Mouse (Mus musculus) hindbrain, embryonic 13.5 days (tissue): ENCODE results near the gene Duox1. TPM values are rescaled to one million over a fixed set of nuclear protein-coding genes. Genes with fewer than 3 reads are reported as not detected.

Source experiments
- ATAC-seq: fragments of 200-750 bp; cut with Nextera tagmentation; 2 replicates; pipeline ENCODE4 v1.8.0; 2017; ENCODE audit warnings: moderate TSS enrichment; ENCODE audit not compliant: low FRiP score
- H3K27ac ChIP-seq: fragments of 300-500 bp; sonication (generic); 2 replicates; pipeline ENCODE4 v1.5.1; 2015; ENCODE audit warnings: inconsistent platforms, mild to moderate bottlenecking, moderate library complexity
- H3K27me3 ChIP-seq: fragments of 300-500 bp; sonication (generic); 2 replicates; pipeline ENCODE4 v1.6.1; 2015; ENCODE audit warnings: mild to moderate bottlenecking, inconsistent platforms
- H3K36me3 ChIP-seq: fragments of 300-500 bp; sonication (generic); 2 replicates; pipeline ENCODE4 v1.6.1; 2015; ENCODE audit warnings: mild to moderate bottlenecking, inconsistent platforms
- H3K4me1 ChIP-seq: fragments of 300-500 bp; sonication (generic); replicated peaks from 2 replicates; pipeline ENCODE4 v1.6.1; 2015; ENCODE audit warnings: inconsistent platforms
- H3K4me2 ChIP-seq: fragments of 300-500 bp; sonication (generic); 2 replicates; pipeline ENCODE4 v1.6.1; 2015; ENCODE audit warnings: inconsistent platforms, mild to moderate bottlenecking, moderate library complexity
- H3K4me3 ChIP-seq: fragments of 300-500 bp; sonication (generic); 2 replicates; pipeline ENCODE4 v1.5.1; 2015; ENCODE audit warnings: mild to moderate bottlenecking, inconsistent platforms
- H3K9ac ChIP-seq: fragments of 300-500 bp; sonication (generic); 2 replicates; pipeline ENCODE4 v1.6.1; 2015; ENCODE audit warnings: mild to moderate bottlenecking, inconsistent platforms
- H3K9me3 ChIP-seq: fragments of 300-500 bp; sonication (generic); 2 replicates; pipeline ENCODE4 v1.6.1; 2016; ENCODE audit warnings: inconsistent platforms
- WGBS: fragments of 180-500 bp; shearing (Covaris S2); methylation state at CpG from one replicate; pipeline ENCODE4 v1.1.7; 2015; 5-methylcytosine and 5-hydroxymethylcytosine counted together
- polyA plus RNA-seq: library from polyadenylated mRNA; unstranded; fragments of >200 nt; fragmentation: Nextera tagmentation; extraction: Ambion mirVana; gene quantifications from 2 replicates; pipeline ENCODE4 v1.2.1, GENCODE M21; 2015

The Duox1 gene
- polyA plus RNA-seq, 1 experiment from 2014 or later, result 0.16 TPM

- no peaks in the 10 kb centered on the region for H3K36me3 ChIP-seq
- H3K4me1 ChIP-seq, result peaks cover 25% of the 10 kb centered on the region
- H3K4me2 ChIP-seq, result no peak overlapping the region
- no peaks in the 10 kb centered on the region for H3K9me3 ChIP-seq
- ATAC-seq, result no peak
- no peak overlapping the region for H3K27ac ChIP-seq
- H3K4me3 ChIP-seq, result no peak overlapping the region
- no peak overlapping the region for H3K9ac ChIP-seq
- peaks cover 8% of the 10 kb centered on the region; the same call in 1 of the 2 replicates for H3K27me3 ChIP-seq
- WGBS, result 77% methylated on average over 3 of the region's 3 CpGs
These were observed 56.6 kb downstream of the Duox1 start for GRCm38 (mm10) chr2:122372067-122372466.

- 80% methylated on average over 1 of the region's 1 CpGs for WGBS
- no peak overlapping the region for H3K27ac ChIP-seq
- H3K9ac ChIP-seq, result no peak overlapping the region
These were observed 57.1 kb downstream of the Duox1 start for GRCm38 (mm10) chr2:122372541-122372940.

GRCm38 (mm10) chr2:122374012-122374411, 58.5 kb downstream of the Duox1 start:
- Histone ChIP-seq H3K36me3 (no peaks in the 10 kb centered on the region), H3K27ac (no peak overlapping the region), H3K9me3 (no peaks in the 10 kb centered on the region), H3K4me1 (peaks cover 14% of the 10 kb centered on the region), H3K4me2 (no peak overlapping the region), H3K4me3 (no peak overlapping the region), H3K27me3 (peaks cover 8% of the 10 kb centered on the region; the same call in 1 of the 2 replicates), H3K9ac (no peak overlapping the region)
- 87% methylated on average over 5 of the region's 5 CpGs for WGBS
- no peak for ATAC-seq

More at GRCm38 (mm10) chr2:122372541-122372940, 57.1 kb downstream of the Duox1 start:
- peaks cover 8% of the 10 kb centered on the region; the same call in 1 of the 2 replicates for H3K27me3 ChIP-seq
- peaks cover 20% of the 10 kb centered on the region for H3K4me1 ChIP-seq
- no peak overlapping the region for H3K4me3 ChIP-seq
- H3K4me2 ChIP-seq, result no peak overlapping the region
- ATAC-seq, result no peak
- no peaks in the 10 kb centered on the region for H3K9me3 ChIP-seq
- no peaks in the 10 kb centered on the region for H3K36me3 ChIP-seq

DNA sequence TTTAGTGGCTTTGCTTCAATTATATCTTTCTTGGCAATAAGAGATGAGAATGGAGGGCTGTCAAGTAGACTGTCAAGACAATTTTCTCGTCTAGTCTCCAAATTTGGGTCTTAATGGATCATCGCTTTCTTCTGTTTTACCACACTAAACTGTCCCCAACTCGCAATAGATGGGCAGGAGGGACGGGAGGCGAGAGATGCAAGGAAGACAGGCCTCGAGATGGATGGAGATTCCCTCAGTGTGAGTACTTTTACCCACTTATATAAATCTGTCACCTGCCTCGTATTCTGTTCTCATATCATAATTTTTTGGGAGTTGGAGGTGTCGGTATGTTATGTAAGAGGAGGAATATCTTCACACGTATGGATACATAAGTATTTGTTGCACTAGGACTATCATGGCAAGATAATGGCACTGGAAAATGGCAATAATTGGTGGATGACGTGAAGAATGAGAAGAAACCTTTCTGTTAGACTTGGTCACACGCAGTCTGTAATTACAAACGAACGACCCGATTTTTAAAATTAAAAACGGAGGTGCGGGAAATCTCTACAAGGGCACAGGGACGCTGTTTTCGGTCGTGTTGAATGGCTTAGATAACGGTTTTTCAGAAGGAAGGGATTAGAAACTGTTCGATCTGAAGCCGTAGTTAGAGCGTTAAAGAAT, 59.3 kb downstream of the Duox1 start:
- H3K36me3 ChIP-seq, result no peaks in the 10 kb centered on the region
- ATAC-seq, result no peak
- H3K9me3 ChIP-seq, result no peaks in the 10 kb centered on the region
- H3K4me3 ChIP-seq, result peak overlapping the region; percentile 73
- peaks cover 10% of the 10 kb centered on the region; the same call in 1 of the 2 replicates for H3K27me3 ChIP-seq
- H3K9ac ChIP-seq, result peak overlapping the region; percentile 67
- WGBS, result 17% methylated on average over 23 of the region's 23 CpGs
- H3K4me1 ChIP-seq, result peaks cover 9% of the 10 kb centered on the region
- H3K27ac ChIP-seq, result peak overlapping the region; percentile 77
- peak overlapping the region; percentile 52 for H3K4me2 ChIP-seq

DNA sequence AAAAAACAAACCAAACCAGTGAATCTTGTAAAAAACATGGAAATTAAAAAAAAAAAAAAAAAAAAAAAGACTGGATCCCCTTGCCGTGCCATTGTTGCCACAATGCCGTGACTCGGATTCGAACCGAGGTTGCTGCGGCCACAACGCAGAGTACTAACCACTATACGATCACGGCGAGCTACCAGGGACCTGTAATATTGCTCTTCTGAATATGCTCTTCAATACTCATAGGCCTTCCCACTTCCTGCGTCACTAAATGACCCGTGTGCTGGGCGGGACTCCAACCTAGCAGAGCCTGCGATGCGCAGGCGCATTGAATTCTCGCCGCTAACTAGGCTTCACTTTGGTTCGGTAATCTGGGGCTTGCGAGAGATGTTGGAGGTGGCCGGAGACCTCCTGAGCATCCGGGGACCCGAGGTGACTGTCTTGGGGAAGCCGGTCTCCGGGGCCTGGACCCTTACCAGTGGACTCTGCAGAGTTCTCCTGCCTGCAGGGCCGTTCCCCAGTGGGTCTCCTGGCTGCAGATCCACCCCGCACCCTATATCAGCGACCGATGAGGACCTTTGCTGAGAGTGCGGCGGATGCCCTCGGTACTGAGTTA, 60.0 kb downstream of the Duox1 start:
- Histone ChIP-seq H3K4me3 (peak overlapping the region; percentile 73), H3K36me3 (no peaks in the 10 kb centered on the region), H3K4me2 (peak overlapping the region; percentile 93), H3K4me1 (peaks cover 9% of the 10 kb centered on the region), H3K27ac (peak overlapping the region; percentile 92), H3K9ac (peak overlapping the region; percentile 81), H3K27me3 (peaks cover 6% of the 10 kb centered on the region; the same call in 1 of the 2 replicates), H3K9me3 (no peaks in the 10 kb centered on the region)
- WGBS, result under 1% methylated on average over 32 of the region's 32 CpGs
- peak; percentile 86 for ATAC-seq

DNA sequence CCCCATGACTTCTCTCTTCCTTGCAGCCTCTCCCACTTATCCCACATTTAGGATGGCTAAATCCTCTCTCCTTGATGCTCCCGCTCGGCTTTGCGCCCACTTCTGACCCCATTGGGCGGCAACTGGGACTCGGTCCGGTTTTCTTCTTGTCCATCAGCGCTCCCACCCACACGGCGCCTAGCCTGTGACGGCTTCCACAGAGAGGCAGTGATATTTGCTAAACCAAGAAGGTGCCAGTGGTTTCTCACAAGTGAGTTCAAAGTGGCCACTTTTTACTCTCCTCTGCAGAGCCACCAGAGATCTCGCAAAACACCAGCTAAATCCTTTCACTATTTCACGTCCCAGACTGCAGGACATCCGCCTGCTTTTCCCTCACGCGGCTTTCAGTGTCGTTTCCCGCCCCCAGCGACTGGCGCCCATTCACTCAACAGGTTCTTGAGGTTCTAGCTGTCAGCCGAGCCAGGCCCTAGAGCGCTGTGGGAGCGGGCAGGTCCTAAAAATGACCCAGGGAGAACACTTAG, 60.6 kb downstream of the Duox1 start:
- no peak; the same call in 1 of the 2 replicates for ATAC-seq
- under 1% methylated on average over 22 of the region's 22 CpGs for WGBS
- Histone ChIP-seq H3K4me1 (peaks cover 9% of the 10 kb centered on the region), H3K4me2 (peak overlapping the region; percentile 93), H3K36me3 (no peaks in the 10 kb centered on the region), H3K27ac (peak overlapping the region; percentile 92), H3K4me3 (peak overlapping the region; percentile 73), H3K9me3 (no peaks in the 10 kb centered on the region), H3K9ac (peak overlapping the region; percentile 81), H3K27me3 (peaks cover 6% of the 10 kb centered on the region; the same call in 1 of the 2 replicates)

GRCm38 (mm10) chr2:122377215-122377674, 61.8 kb downstream of the Duox1 start:
- H3K4me2 ChIP-seq, result peak overlapping the region; percentile 40
- H3K4me3 ChIP-seq, result peak overlapping the region; percentile 50
- WGBS, result under 1% methylated on average over 28 of the region's 28 CpGs
- H3K9me3 ChIP-seq, result no peaks in the 10 kb centered on the region
- peak overlapping the region; percentile 88 for H3K27ac ChIP-seq
- no peaks in the 10 kb centered on the region for H3K36me3 ChIP-seq
- peak; percentile 93 for ATAC-seq
- H3K27me3 ChIP-seq, result peaks cover 3% of the 10 kb centered on the region; the same call in 1 of the 2 replicates
- H3K4me1 ChIP-seq, result peaks cover 9% of the 10 kb centered on the region
- peak overlapping the region; percentile 76 for H3K9ac ChIP-seq

DNA sequence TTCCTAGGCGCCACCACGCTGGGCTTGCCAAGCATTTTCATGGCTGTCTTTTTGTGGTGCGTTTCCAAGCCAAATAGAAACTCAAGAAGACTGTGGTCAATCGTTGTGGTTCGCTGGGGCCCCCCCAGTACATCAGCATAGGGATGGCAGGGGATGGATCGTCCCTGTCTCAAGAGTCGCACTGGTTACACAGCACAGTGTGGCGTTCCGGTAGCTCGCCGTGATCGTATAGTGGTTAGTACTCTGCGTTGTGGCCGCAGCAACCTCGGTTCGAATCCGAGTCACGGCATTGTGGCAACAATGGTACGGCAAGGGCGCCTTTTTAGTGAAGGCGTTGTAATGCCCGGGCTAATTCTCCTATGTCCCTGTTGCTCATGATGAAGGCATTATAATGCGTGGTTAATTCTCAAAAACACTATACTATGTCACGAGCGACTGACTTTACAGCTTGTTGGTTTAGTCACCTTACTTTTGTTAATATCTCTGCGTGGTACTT, 62.3 kb downstream of the Duox1 start:
- H3K4me3 ChIP-seq, result peak overlapping the region; percentile 50
- H3K4me1 ChIP-seq, result peaks cover 9% of the 10 kb centered on the region
- peak overlapping the region; percentile 40 for H3K4me2 ChIP-seq
- no peaks in the 10 kb centered on the region for H3K9me3 ChIP-seq
- peak overlapping the region; percentile 88 for H3K27ac ChIP-seq
- ATAC-seq, result peak; percentile 86
- 0 out of 2 replicates have a peak, but pooled peaks cover 3% of the 10 kb centered on the region for H3K27me3 ChIP-seq
- under 1% methylated on average over 26 of the region's 26 CpGs for WGBS
- H3K9ac ChIP-seq, result peak overlapping the region; percentile 76
- H3K36me3 ChIP-seq, result no peaks in the 10 kb centered on the region

DNA sequence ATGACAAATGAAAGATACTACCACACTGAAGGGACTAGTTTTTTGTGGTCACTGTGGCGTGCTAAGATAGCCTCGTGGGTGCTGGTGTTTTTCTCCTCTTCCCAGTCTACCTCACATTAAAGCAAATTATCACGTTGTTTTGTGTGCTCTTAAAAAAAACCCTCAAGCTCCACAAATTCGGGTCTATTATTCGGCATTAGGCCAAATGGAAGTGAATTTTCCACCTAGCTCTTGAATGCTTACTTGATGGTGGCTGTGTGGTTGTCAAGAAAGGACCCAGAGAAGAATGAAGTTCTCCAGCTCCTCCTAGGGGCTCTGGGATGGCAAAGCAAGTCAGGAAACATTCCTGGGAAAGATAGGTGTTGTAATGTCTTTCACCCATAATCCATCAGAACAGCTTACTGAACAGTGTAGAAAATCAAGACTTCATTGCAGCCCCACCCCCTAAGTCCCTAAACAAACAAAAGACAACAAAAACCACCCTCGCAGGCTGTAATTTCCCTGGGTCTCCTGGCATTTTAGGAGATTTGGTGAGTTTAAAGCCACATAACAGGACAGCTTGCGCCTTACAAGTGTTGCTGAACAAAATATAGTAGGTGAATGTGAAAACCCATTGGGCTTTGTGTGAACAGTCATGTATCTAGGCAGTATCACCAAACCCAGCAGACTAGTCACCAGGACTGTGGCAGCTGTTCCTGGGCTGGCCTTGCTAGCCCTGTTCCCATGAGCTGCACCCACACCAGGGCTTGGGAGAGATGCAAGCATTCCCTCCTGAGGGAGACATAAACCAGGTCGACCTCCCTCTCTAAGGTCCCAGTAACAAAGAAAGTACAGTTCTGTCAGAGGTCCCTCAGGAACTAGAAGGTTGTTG, 63.2 kb downstream of the Duox1 start:
- ATAC-seq, result no peak
- Histone ChIP-seq H3K27ac (peak overlapping the region; percentile 88), H3K4me2 (peak overlapping the region; percentile 40), H3K27me3 (0 out of 2 replicates have a peak, but pooled peaks cover 3% of the 10 kb centered on the region), H3K4me1 (peaks cover 9% of the 10 kb centered on the region), H3K9me3 (no peaks in the 10 kb centered on the region), H3K36me3 (no peaks in the 10 kb centered on the region), H3K9ac (peak overlapping the region; percentile 60; the same call in 1 of the 2 replicates), H3K4me3 (peak overlapping the region; percentile 50)
- WGBS, result 21% methylated on average over 8 of the region's 8 CpGs

- no peak overlapping the region for H3K4me2 ChIP-seq
- H3K36me3 ChIP-seq, result no peaks in the 10 kb centered on the region
- H3K9ac ChIP-seq, result no peak overlapping the region
- 0 out of 2 replicates have a peak, but pooled peaks cover 3% of the 10 kb centered on the region for H3K27me3 ChIP-seq
- no peaks in the 10 kb centered on the region for H3K9me3 ChIP-seq
- WGBS, result 41% methylated on average over 2 of the region's 2 CpGs
- peaks cover 9% of the 10 kb centered on the region for H3K4me1 ChIP-seq
- no peak for ATAC-seq
- no peak overlapping the region for H3K27ac ChIP-seq
- no peak overlapping the region for H3K4me3 ChIP-seq
These were observed 63.8 kb downstream of the Duox1 start for GRCm38 (mm10) chr2:122379292-122379650.

GRCm38 (mm10) chr2:122380768-122381311, 65.4 kb downstream of the Duox1 start:
- H3K4me2 ChIP-seq, result peak overlapping the region; percentile 33
- no peak overlapping the region for H3K9ac ChIP-seq
- 8% methylated on average over 11 of the region's 11 CpGs for WGBS
- peaks cover 5% of the 10 kb centered on the region for H3K4me1 ChIP-seq
- 0 out of 2 replicates have a peak, but pooled peaks cover 3% of the 10 kb centered on the region for H3K27me3 ChIP-seq
- ATAC-seq, result no peak
- no peaks in the 10 kb centered on the region for H3K9me3 ChIP-seq
- H3K4me3 ChIP-seq, result no peak overlapping the region
- H3K36me3 ChIP-seq, result no peaks in the 10 kb centered on the region
- no peak overlapping the region for H3K27ac ChIP-seq
